Mouse (Mus musculus): Measurements from ENCODE around the gene Nfia. TPM values are rescaled to one million over a fixed set of nuclear protein-coding genes. Genes with fewer than 3 reads are reported as not detected.

The Nfia gene
- polyA plus RNA-seq, 1 experiment, result 1.4 TPM

- TF ChIP-seq CTCF (IDR thresholded peaks at IDR 0.05; ENCODE audit: low read depth, low read length), result no peak
- no peak for TF ChIP-seq POLR2A (IDR thresholded peaks at IDR 0.05; ENCODE audit: insufficient read depth, low read length)
- TF ChIP-seq EP300 (IDR thresholded peaks at IDR 0.05; ENCODE audit: insufficient read depth, low read depth, low read length), result no peak
- Histone ChIP-seq H3K4me3 (ENCODE audit: low read depth, low read length) (no peak overlapping the region), H3K36me3 (ENCODE audit: control insufficient read depth, insufficient read depth, low read length, poor library complexity, severe bottlenecking) (no peaks in the 10 kb centered on the region), H3K27ac (ENCODE audit: insufficient read depth, low read length) (no peak overlapping the region), H3K9me3 (replicated peaks; ENCODE audit: control insufficient read depth, insufficient read depth, low read length, poor library complexity, severe bottlenecking) (no peaks in the 10 kb centered on the region), H3K4me1 (ENCODE audit: control insufficient read depth, insufficient read depth, low read length) (no peaks in the 10 kb centered on the region), H3K27me3 (ENCODE audit: control insufficient read depth, insufficient read depth, low read length, poor library complexity, severe bottlenecking) (no peaks in the 10 kb centered on the region), H3K9ac (ENCODE audit: low read depth, poor library complexity, severe bottlenecking) (no peak overlapping the region)
Measured at GRCm38 (mm10) chr4:97852626-97853025, 80.1 kb downstream of the Nfia start.

GRCm38 (mm10) chr4:97854779-97855178, 82.2 kb downstream of the Nfia start:
- H3K9ac ChIP-seq (ENCODE audit: low read depth, poor library complexity, severe bottlenecking), result no peak overlapping the region
- H3K4me3 ChIP-seq (ENCODE audit: low read depth, low read length), result no peak overlapping the region
- H3K27ac ChIP-seq (ENCODE audit: insufficient read depth, low read length), result no peak overlapping the region
- no peaks in the 10 kb centered on the region for H3K4me1 ChIP-seq (ENCODE audit: control insufficient read depth, insufficient read depth, low read length)
- no peaks in the 10 kb centered on the region for H3K9me3 ChIP-seq (replicated peaks; ENCODE audit: control insufficient read depth, insufficient read depth, low read length, poor library complexity, severe bottlenecking)
- TF ChIP-seq EP300 (IDR thresholded peaks at IDR 0.05; ENCODE audit: insufficient read depth, low read depth, low read length) (no peak), CTCF (IDR thresholded peaks at IDR 0.05; ENCODE audit: low read depth, low read length) (no peak), POLR2A (IDR thresholded peaks at IDR 0.05; ENCODE audit: insufficient read depth, low read length) (no peak)
- H3K36me3 ChIP-seq (ENCODE audit: control insufficient read depth, insufficient read depth, low read length, poor library complexity, severe bottlenecking), result no peaks in the 10 kb centered on the region
- no peaks in the 10 kb centered on the region for H3K27me3 ChIP-seq (ENCODE audit: control insufficient read depth, insufficient read depth, low read length, poor library complexity, severe bottlenecking)

DNA sequence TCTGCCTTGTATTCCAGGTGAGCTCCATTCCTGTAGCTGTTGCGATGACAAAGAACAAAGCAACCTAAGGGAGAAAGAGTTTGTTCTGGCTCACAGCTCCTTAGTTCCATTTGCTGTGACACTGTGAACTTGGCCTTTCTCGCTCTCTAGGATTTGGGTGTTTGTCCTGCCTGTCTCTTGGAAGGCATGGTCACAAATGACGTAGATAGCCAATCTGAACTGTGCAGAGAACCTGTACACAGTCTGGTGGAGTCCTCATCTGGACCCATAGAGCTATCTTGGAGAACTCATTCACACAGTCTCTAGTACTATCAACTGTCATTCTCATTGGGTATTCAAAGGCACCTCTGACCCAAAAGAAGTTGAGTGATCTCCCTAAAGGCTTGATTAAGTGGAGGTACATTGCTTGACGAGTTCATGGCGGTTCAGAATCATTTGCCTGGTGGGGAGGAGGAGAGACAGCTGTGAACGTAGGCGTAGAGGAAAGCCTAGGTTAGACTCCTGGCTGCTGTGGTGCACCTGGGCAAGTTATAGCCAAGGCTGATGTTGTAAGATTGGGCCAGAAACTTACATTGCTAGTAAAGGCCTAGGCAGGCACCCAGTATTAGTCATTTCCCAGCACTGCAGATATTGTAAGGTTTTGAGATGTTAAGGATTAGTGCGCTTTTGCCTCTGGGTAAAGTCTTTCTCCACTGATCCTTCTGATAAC, 83.3 kb downstream of the Nfia start:
- H3K9me3 ChIP-seq (replicated peaks; ENCODE audit: control insufficient read depth, insufficient read depth, low read length, poor library complexity, severe bottlenecking), result no peaks in the 10 kb centered on the region
- TF ChIP-seq CTCF (IDR thresholded peaks at IDR 0.05; ENCODE audit: low read depth, low read length) (no peak), POLR2A (IDR thresholded peaks at IDR 0.05; ENCODE audit: insufficient read depth, low read length) (no peak), EP300 (IDR thresholded peaks at IDR 0.05; ENCODE audit: insufficient read depth, low read depth, low read length) (no peak)
- H3K9ac ChIP-seq (ENCODE audit: low read depth, poor library complexity, severe bottlenecking), result no peak overlapping the region
- H3K4me1 ChIP-seq (ENCODE audit: control insufficient read depth, insufficient read depth, low read length), result no peaks in the 10 kb centered on the region
- H3K4me3 ChIP-seq (ENCODE audit: low read depth, low read length), result no peak overlapping the region
- no peaks in the 10 kb centered on the region for H3K27me3 ChIP-seq (ENCODE audit: control insufficient read depth, insufficient read depth, low read length, poor library complexity, severe bottlenecking)
- no peaks in the 10 kb centered on the region for H3K36me3 ChIP-seq (ENCODE audit: control insufficient read depth, insufficient read depth, low read length, poor library complexity, severe bottlenecking)
- no peak overlapping the region for H3K27ac ChIP-seq (ENCODE audit: insufficient read depth, low read length)

- Histone ChIP-seq H3K9me3 (replicated peaks; ENCODE audit: control insufficient read depth, insufficient read depth, low read length, poor library complexity, severe bottlenecking) (no peaks in the 10 kb centered on the region), H3K27me3 (ENCODE audit: control insufficient read depth, insufficient read depth, low read length, poor library complexity, severe bottlenecking) (no peaks in the 10 kb centered on the region), H3K27ac (ENCODE audit: insufficient read depth, low read length) (no peak overlapping the region), H3K4me1 (ENCODE audit: control insufficient read depth, insufficient read depth, low read length) (no peaks in the 10 kb centered on the region), H3K36me3 (ENCODE audit: control insufficient read depth, insufficient read depth, low read length, poor library complexity, severe bottlenecking) (no peaks in the 10 kb centered on the region), H3K4me3 (ENCODE audit: low read depth, low read length) (no peak overlapping the region), H3K9ac (ENCODE audit: low read depth, poor library complexity, severe bottlenecking) (no peak overlapping the region)
- TF ChIP-seq CTCF (IDR thresholded peaks at IDR 0.05; ENCODE audit: low read depth, low read length) (no peak), EP300 (IDR thresholded peaks at IDR 0.05; ENCODE audit: insufficient read depth, low read depth, low read length) (no peak), POLR2A (IDR thresholded peaks at IDR 0.05; ENCODE audit: insufficient read depth, low read length) (no peak)
Measured at GRCm38 (mm10) chr4:97857549-97857948, 85.0 kb downstream of the Nfia start.

DNA sequence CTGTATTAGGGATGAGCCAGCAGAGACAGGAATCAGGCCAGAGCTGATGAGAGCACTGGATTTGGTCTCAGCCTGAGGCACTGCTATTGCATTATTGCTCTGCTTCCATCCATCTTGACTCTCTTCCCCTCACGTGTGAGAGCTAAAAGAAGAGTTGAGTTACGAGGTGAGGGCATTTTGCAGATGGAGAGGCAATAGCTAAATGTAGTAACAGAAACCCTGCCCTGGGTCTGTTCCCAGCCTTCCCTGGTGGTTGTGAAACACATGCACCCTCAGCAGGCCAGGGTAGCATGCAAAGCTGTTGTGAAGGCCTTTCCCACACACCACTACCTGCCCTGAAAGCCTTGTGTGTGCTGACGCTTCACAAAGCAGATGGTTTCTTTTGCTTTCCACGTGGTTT, 86.9 kb downstream of the Nfia start:
- no peak overlapping the region for H3K9ac ChIP-seq (ENCODE audit: low read depth, poor library complexity, severe bottlenecking)
- H3K36me3 ChIP-seq (ENCODE audit: control insufficient read depth, insufficient read depth, low read length, poor library complexity, severe bottlenecking), result no peaks in the 10 kb centered on the region
- no peak overlapping the region for H3K27ac ChIP-seq (ENCODE audit: insufficient read depth, low read length)
- no peak overlapping the region for H3K4me3 ChIP-seq (ENCODE audit: low read depth, low read length)
- H3K4me1 ChIP-seq (ENCODE audit: control insufficient read depth, insufficient read depth, low read length), result no peaks in the 10 kb centered on the region
- TF ChIP-seq CTCF (IDR thresholded peaks at IDR 0.05; ENCODE audit: low read depth, low read length) (no peak), EP300 (IDR thresholded peaks at IDR 0.05; ENCODE audit: insufficient read depth, low read depth, low read length) (no peak), POLR2A (IDR thresholded peaks at IDR 0.05; ENCODE audit: insufficient read depth, low read length) (no peak)
- H3K27me3 ChIP-seq (ENCODE audit: control insufficient read depth, insufficient read depth, low read length, poor library complexity, severe bottlenecking), result no peaks in the 10 kb centered on the region
- no peaks in the 10 kb centered on the region for H3K9me3 ChIP-seq (replicated peaks; ENCODE audit: control insufficient read depth, insufficient read depth, low read length, poor library complexity, severe bottlenecking)

DNA sequence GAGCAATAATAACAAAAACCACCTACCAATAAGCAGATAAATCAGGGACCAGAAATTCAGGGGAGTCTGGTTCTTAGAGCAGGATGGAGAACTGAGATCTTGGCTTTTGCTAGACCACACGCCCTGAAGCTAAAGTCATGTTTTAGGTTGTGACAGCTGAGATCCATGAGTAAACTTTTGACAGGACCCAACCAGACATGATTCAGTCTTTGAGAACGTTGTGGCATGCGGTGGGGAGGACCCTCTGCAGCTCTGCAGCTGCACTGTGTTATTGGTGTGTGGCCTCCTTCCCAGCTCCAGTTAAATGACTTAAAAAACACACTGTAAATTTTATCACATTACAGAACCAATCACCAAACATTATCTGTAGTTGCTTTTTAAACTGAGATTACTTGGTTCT, 87.8 kb downstream of the Nfia start:
- Histone ChIP-seq H3K27me3 (ENCODE audit: control insufficient read depth, insufficient read depth, low read length, poor library complexity, severe bottlenecking) (no peaks in the 10 kb centered on the region), H3K4me1 (ENCODE audit: control insufficient read depth, insufficient read depth, low read length) (no peaks in the 10 kb centered on the region), H3K27ac (ENCODE audit: insufficient read depth, low read length) (no peak overlapping the region), H3K36me3 (ENCODE audit: control insufficient read depth, insufficient read depth, low read length, poor library complexity, severe bottlenecking) (no peaks in the 10 kb centered on the region), H3K9ac (ENCODE audit: low read depth, poor library complexity, severe bottlenecking) (no peak overlapping the region), H3K4me3 (ENCODE audit: low read depth, low read length) (no peak overlapping the region), H3K9me3 (replicated peaks; ENCODE audit: control insufficient read depth, insufficient read depth, low read length, poor library complexity, severe bottlenecking) (no peaks in the 10 kb centered on the region)
- TF ChIP-seq EP300 (IDR thresholded peaks at IDR 0.05; ENCODE audit: insufficient read depth, low read depth, low read length) (no peak), POLR2A (IDR thresholded peaks at IDR 0.05; ENCODE audit: insufficient read depth, low read length) (no peak), CTCF (IDR thresholded peaks at IDR 0.05; ENCODE audit: low read depth, low read length) (no peak)
